Mouse (Mus musculus): Measurements from ENCODE around the gene Zfyve28.

- TF ChIP-seq TAL1 (IDR thresholded peaks at IDR 0.05; ENCODE audit: low read length) (no peak), GATA1 (IDR thresholded peaks at IDR 0.05; ENCODE audit: low read length) (no peak)
Observed at GRCm38 (mm10) chr5:34191843-34192242, 96.4 kb downstream of the Zfyve28 start.
